Mouse (Mus musculus): ENCODE measurements around the gene Sacs. TPM values are rescaled to one million over a fixed set of nuclear protein-coding genes. Genes with fewer than 3 reads are reported as not detected.

Gene Sacs
- total RNA-seq, 2 experiments from 2014 or later, result 56.6 to 62.7 TPM

- DNase-seq (ENCODE audit: low spot score in 2 of 2), result no peak
- intact Hi-C loops (cut with DNase I), result no loop called here
Measured at GRCm38 (mm10) chr14:61230179-61230578, 91.9 kb downstream of the Sacs start.

GRCm38 (mm10) chr14:61232016-61232568 lies 93.8 kb downstream of the Sacs start:
- DNase-seq (ENCODE audit: low spot score in 2 of 2), result peak; percentile 26 to 32
- intact Hi-C loops (cut with DNase I), result no loop called here

DNA sequence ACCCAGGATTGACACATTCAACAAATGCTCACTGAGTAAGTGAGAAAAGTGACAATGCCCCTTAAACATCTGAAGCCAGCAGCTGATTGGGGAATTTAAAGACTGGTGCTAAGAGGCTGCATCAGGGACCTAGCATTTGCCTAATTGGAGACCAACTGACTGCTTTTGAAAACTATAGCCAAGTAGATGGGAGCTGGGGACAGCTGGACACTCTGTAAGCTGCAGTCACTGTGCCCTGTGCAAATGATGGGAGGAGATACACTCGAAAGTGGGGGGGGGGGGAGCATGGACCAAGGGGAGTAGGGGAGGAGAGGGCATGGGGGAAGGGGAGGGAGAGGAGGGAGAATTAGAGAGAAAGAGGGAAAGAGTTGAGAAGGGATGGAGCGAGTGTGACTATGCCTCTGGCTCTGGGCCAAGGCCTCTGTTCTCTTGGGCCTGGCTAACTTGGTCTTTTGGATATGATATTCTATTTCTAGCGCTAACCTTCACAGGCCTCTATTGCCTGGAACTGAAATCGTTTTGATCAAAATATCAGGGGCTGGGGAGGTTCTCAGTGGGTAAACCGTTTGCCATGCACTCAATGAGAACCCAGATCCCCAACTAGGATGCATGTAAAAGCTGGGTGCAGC lies 97.7 kb downstream of the Sacs start:
- intact Hi-C loops (cut with DNase I), result no loop called here
- DNase-seq (ENCODE audit: low spot score in 2 of 2), result no peak

DNA sequence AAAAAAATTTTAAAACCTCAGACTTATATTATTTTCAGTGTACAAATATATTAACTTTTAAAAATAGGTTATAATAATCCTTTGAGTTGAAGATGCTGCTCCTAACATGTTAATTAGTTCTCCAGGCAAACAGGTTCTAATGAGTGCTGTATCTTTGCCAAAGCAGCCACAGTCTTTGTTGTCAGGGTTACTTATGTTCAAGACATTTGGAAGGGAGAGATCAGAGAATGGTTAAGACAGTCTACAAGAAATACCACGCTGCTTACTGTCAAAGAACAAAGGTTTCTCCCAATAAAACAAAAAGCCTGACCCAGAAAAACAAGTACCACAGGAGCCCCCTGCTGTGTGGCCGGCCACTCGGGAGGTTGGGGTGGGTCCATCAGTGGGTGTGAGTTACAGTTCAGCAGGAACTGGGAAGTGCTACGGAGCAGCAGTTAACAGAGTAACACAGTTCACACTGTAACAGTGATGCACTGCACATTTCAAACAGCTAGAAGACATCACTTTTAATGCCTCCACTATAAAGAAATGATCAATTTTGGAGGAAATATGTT lies 98.9 kb downstream of the Sacs start:
- intact Hi-C loops (cut with DNase I), result no loop called here

DNA sequence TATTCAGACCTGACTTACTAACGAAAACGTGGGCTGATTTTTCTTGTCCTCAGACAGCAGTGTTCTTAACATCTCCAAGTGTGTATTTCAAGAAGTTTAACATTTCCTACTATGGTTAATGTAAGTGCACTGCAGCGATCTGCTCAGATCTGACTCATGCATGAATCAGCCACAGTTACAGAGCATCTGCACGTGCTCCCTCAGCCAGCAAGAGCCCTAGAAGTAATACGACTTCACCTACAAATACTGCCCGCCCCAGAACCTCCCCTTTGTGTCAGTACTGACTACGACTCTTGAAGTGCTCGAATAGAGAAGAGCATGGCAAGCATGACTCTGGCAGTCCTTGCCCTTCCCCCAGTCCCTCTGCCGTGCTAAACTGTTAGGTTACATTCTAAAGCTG lies 100.5 kb downstream of the Sacs start:
- intact Hi-C loops (cut with DNase I), result no loop called here
- peak; percentile 53 to 66 for DNase-seq (ENCODE audit: low spot score in 2 of 2)

More for the DNA sequence above, 98.9 kb downstream of the Sacs start:
- DNase-seq (ENCODE audit: low spot score in 2 of 2), result peak in 1 of 2 experiments; percentile 37

DNA sequence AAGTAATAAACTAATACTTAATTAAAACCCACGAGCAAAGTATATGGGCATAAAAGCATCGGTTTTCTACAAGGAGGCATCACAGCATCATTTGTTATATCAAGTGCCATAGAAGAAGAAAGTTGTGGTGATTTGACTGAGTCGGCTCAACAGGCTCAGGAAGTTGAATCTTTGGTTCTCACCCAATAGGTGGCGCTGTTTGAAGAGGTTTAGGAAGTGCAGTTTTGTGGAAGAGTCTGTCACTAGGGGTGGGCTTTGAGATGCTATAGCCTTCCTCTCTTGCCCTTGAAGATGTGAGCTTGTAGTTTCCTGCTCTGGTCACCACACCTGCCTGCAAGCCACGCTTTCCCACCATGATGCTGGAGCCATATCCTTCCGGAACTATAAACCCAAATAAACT lies 104.4 kb downstream of the Sacs start:
- intact Hi-C loops (cut with DNase I), result loop anchor here (5.0 kb wide), 1 partner anchor 50 kb away; no protein-coding TSS in a partner anchor

GRCm38 (mm10) chr14:61246444-61246843 lies 108.2 kb downstream of the Sacs start:
- intact Hi-C loops (cut with DNase I), result no loop called here
- no peak for DNase-seq (ENCODE audit: low spot score in 2 of 2)

More for the DNA sequence above, 104.4 kb downstream of the Sacs start:
- DNase-seq (ENCODE audit: low spot score in 2 of 2), result no peak

GRCm38 (mm10) chr14:61252596-61253388 lies 114.5 kb downstream of the Sacs start:
- no peak for DNase-seq (ENCODE audit: low spot score in 2 of 2)
- intact Hi-C loops (cut with DNase I), result no loop called here

GRCm38 (mm10) chr14:61258352-61258751 lies 120.1 kb downstream of the Sacs start, which contains the start of gene Sgcg:
Gene Sgcg, minus strand, starts transcription at chr14:61258490.
- intact Hi-C loops (cut with DNase I), result no loop called here

GRCm38 (mm10) chr14:61259084-61259483 lies 120.8 kb downstream of the Sacs start:
- intact Hi-C loops (cut with DNase I), result no loop called here
- DNase-seq (ENCODE audit: low spot score in 2 of 2), result no peak

More at GRCm38 (mm10) chr14:61258352-61258751, 120.1 kb downstream of the Sacs start, which contains the start of gene Sgcg:
- DNase-seq (ENCODE audit: low spot score in 2 of 2), result no peak

GRCm38 (mm10) chr14:61267908-61268475 lies 129.7 kb downstream of the Sacs start:
- DNase-seq (ENCODE audit: low spot score in 2 of 2), result no peak
- intact Hi-C loops (cut with DNase I), result no loop called here

DNA sequence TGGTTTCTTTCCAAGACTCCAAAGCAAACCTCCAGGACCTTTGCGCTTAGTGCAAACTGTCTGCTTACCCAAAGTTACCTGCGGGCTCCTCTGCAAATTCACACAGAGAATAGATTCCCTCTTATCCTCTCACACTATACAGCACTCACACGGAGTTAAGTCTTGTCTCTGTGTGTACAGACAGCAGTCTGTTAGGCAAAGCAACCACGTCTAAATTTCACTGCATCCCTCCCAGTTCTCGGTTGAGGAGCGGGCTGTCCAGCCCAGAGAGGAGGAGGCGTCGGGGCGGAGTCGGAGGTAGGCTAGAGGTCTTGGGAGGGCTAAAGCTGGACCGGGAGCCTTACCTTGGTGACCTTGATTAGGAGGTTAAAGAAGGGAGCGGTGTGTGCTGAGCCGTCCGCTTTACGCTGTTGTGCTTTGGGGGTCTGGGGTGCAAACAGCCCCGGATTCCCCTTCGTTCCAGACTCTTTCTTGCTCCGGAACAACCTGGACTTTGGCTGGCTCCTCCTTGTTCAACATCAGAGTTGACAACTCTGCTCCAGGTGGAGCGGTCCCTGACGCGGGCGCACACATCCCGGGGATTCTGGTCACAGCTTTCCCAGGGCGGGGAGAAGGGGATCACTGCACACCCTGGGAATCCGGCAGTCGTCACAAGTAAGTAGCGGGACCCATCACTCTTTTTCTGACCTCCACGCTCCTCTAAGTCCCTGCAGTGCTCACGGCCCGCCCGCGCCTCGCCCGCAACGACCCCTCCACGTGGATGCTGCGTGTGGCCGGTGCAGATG lies 136.3 kb downstream of the Sacs start:
- DNase-seq (ENCODE audit: low spot score in 2 of 2), result no peak
- intact Hi-C loops (cut with DNase I), result no loop called here

DNA sequence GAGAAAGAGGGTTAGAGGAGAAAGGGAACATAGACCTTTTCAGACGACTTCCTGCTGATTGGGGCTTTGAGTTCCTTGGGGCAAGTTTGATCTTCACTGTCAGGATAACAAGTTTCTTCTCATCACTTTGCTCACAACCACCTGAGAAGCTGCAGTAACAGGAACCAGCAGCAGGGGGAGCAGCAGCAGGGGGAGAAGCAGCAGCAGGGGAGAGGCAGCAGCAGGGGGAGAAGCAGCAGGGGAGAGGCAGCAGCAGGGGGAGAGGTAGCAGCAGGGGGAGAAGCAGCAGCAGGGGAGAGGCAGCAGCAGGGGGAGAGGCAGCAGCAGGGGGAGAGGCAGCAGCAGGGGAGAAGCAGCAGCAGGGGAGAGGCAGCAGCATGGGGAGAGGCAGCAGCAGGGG lies 139.0 kb downstream of the Sacs start:
- intact Hi-C loops (cut with DNase I), result no loop called here
- DNase-seq (ENCODE audit: low spot score in 2 of 2), result peak in 1 of 2 experiments; percentile 39

GRCm38 (mm10) chr14:61278676-61279300 lies 140.5 kb downstream of the Sacs start:
- no peak for DNase-seq (ENCODE audit: low spot score in 2 of 2)
- intact Hi-C loops (cut with DNase I), result no loop called here

GRCm38 (mm10) chr14:61288606-61289286 lies 150.5 kb downstream of the Sacs start:
- intact Hi-C loops (cut with DNase I), result no loop called here
- DNase-seq (ENCODE audit: low spot score in 2 of 2), result no peak
